Mouse (Mus musculus) lung, adult 2 months (tissue): ENCODE data around the gene Ccdc163.

Experiments used
- CTCF ChIP-seq: fragments of 200-500 bp; IDR thresholded peaks from 2 replicates; pipeline ENCODE4 v1.5.1; 2011; ENCODE audit warnings: mild to moderate bottlenecking, low read length, control low read depth; ENCODE audit not compliant: insufficient read depth
- POLR2A ChIP-seq: fragments of 200-500 bp; IDR thresholded peaks from 2 replicates; pipeline ENCODE4 v1.6.1; 2011; ENCODE audit warnings: low read depth, mild to moderate bottlenecking, control low read depth, low read length, borderline replicate concordance; ENCODE audit errors: extremely low read depth

- TF ChIP-seq POLR2A (no peak), CTCF (no peak)
These were observed 68.8 kb downstream of the Ccdc163 start for GRCm38 (mm10) chr4:116777079-116777478.
